Mouse (Mus musculus) hindbrain, embryonic 11.5 days (tissue): ENCODE measurements around the gene Fam219a. TPM values are rescaled to one million over a fixed set of nuclear protein-coding genes. Genes with fewer than 3 reads are reported as not detected.

Source experiments
- ATAC-seq: fragments of 200-750 bp; cut with Nextera tagmentation; 2 replicates; pipeline ENCODE4 v1.8.0; 2017; ENCODE audit warnings: mild to moderate bottlenecking, moderate TSS enrichment, moderate library complexity; ENCODE audit not compliant: low FRiP score
- DNase-seq: peaks from one replicate; pipeline ENCODE4 v3.0.0-alpha.2; 2015; ENCODE audit warnings: low spot score
- H3K27ac ChIP-seq: fragments of 300-500 bp; sonication (generic); 2 replicates; pipeline ENCODE4 v1.5.1; 2014; ENCODE audit warnings: mild to moderate bottlenecking, low read depth, low read length
- H3K27me3 ChIP-seq: fragments of 300-500 bp; sonication (generic); 2 replicates; pipeline ENCODE4 v1.6.1; 2014; ENCODE audit warnings: mild to moderate bottlenecking, low read length, moderate library complexity, mixed read lengths; ENCODE audit not compliant: control insufficient read depth, insufficient read depth
- H3K36me3 ChIP-seq: fragments of 300-500 bp; sonication (generic); 2 replicates; pipeline ENCODE4 v1.6.1; 2014; ENCODE audit warnings: mild to moderate bottlenecking, low read length, moderate library complexity, mixed read lengths; ENCODE audit not compliant: control insufficient read depth, insufficient read depth
- H3K4me1 ChIP-seq: fragments of 300-500 bp; sonication (generic); replicated peaks from 2 replicates; pipeline ENCODE4 v1.6.1; 2014; ENCODE audit warnings: low read length, mixed read lengths; ENCODE audit not compliant: control insufficient read depth, insufficient read depth
- H3K4me2 ChIP-seq: fragments of 300-500 bp; sonication (generic); replicated peaks from 2 replicates; pipeline ENCODE4 v1.6.1; 2014; ENCODE audit warnings: mild to moderate bottlenecking, low read depth, low read length
- H3K4me3 ChIP-seq: fragments of 300-500 bp; sonication (generic); 2 replicates; pipeline ENCODE4 v1.5.1; 2014; ENCODE audit warnings: low read depth, low read length
- H3K9ac ChIP-seq: fragments of 300-500 bp; sonication (generic); 2 replicates; pipeline ENCODE4 v1.6.1; 2014; ENCODE audit warnings: low read depth, low read length
- H3K9me3 ChIP-seq: fragments of 300-500 bp; sonication (generic); 2 replicates; pipeline ENCODE4 v1.6.1; 2016; ENCODE audit warnings: low read length; ENCODE audit not compliant: control insufficient read depth
- WGBS: fragments of 180-500 bp; shearing (Covaris S2); extraction: QIAGEN DNeasy Blood & Tissue Kit; methylation state at CpG from one replicate; pipeline ENCODE4 v1.1.7; 2014; 5-methylcytosine and 5-hydroxymethylcytosine counted together
- polyA plus RNA-seq: library from polyadenylated mRNA; unstranded; fragments of >200 nt; fragmentation: Nextera tagmentation; extraction: Ambion mirVana; gene quantifications from 2 replicates; pipeline ENCODE4 v1.2.1, GENCODE M21; 2014

Fam219a gene
- polyA plus RNA-seq, 1 experiment from 2014 or later: 17.6 TPM

GRCm38 (mm10) chr4:41506906-41507305 is 62.4 kb downstream of the Fam219a start:
- ATAC-seq (peak; percentile 72), DNase-seq (peak; percentile 91)
- Histone ChIP-seq H3K4me2 (peak overlapping the region; percentile 89), H3K36me3 (no peaks in the 10 kb centered on the region), H3K9ac (peak overlapping the region; percentile 82), H3K4me3 (peak overlapping the region; percentile 48), H3K27ac (peak overlapping the region; percentile 49), H3K9me3 (no peaks in the 10 kb centered on the region), H3K27me3 (peaks cover 7% of the 10 kb centered on the region; the same call in 1 of the 2 replicates), H3K4me1 (peaks cover 5% of the 10 kb centered on the region; the same call in 1 of the 2 replicates)
- WGBS: under 1% methylated on average over 29 of the region's 29 CpGs

- Histone ChIP-seq H3K4me1 (peaks cover 5% of the 10 kb centered on the region; the same call in 1 of the 2 replicates), H3K4me3 (no peak overlapping the region), H3K9ac (no peak overlapping the region), H3K9me3 (no peaks in the 10 kb centered on the region), H3K36me3 (no peaks in the 10 kb centered on the region), H3K27me3 (peaks cover 14% of the 10 kb centered on the region; the same call in 1 of the 2 replicates), H3K4me2 (peak overlapping the region; percentile 89; the same call in 1 of the 2 replicates), H3K27ac (no peak overlapping the region)
- ATAC-seq (no peak), DNase-seq (peak; percentile 71)
- WGBS: 10% methylated on average over 13 of the region's 13 CpGs
These were observed 63.2 kb downstream of the Fam219a start for GRCm38 (mm10) chr4:41506156-41506555.

- Histone ChIP-seq H3K9me3 (no peaks in the 10 kb centered on the region), H3K27me3 (peaks cover 24% of the 10 kb centered on the region), H3K9ac (no peak overlapping the region), H3K4me3 (no peak overlapping the region), H3K27ac (no peak overlapping the region), H3K4me2 (no peak overlapping the region), H3K36me3 (no peaks in the 10 kb centered on the region), H3K4me1 (peaks cover 5% of the 10 kb centered on the region; the same call in 1 of the 2 replicates)
- WGBS: 51% methylated on average over 11 of the region's 11 CpGs
- no peak for ATAC-seq
- no peak for DNase-seq
These were observed 64.2 kb downstream of the Fam219a start for GRCm38 (mm10) chr4:41505131-41505551.

GRCm38 (mm10) chr4:41504325-41504724 is 65.0 kb downstream of the Fam219a start:
- Histone ChIP-seq H3K36me3 (no peaks in the 10 kb centered on the region), H3K4me2 (no peak overlapping the region), H3K4me1 (peaks cover 5% of the 10 kb centered on the region; the same call in 1 of the 2 replicates), H3K4me3 (no peak overlapping the region), H3K9ac (no peak overlapping the region), H3K27me3 (peaks cover 32% of the 10 kb centered on the region), H3K9me3 (no peaks in the 10 kb centered on the region), H3K27ac (no peak overlapping the region)
- no peak for ATAC-seq
- DNase-seq: no peak
- 76% methylated on average over 5 of the region's 5 CpGs for WGBS

GRCm38 (mm10) chr4:41502986-41503412 is 66.3 kb downstream of the Fam219a start, which contains the start of gene AI464131:
AI464131 (minus strand) TSS chr4:41503076.
- H3K9me3 ChIP-seq: no peaks in the 10 kb centered on the region
- under 1% methylated on average over 18 of the region's 18 CpGs for WGBS
- no peaks in the 10 kb centered on the region for H3K36me3 ChIP-seq
- peak within 1 kb of the TSS; percentile 64 for H3K4me2 ChIP-seq
- H3K9ac ChIP-seq: peak within 1 kb of the TSS; percentile 47
- peaks cover 41% of the 10 kb centered on the region for H3K27me3 ChIP-seq
- ATAC-seq: peak; percentile 92
- no peak within 1 kb of the TSS for H3K27ac ChIP-seq
- H3K4me1 ChIP-seq: peaks cover 13% of the 10 kb centered on the region
- peak within 1 kb of the TSS; percentile 42 for H3K4me3 ChIP-seq
- peak; percentile 98 for DNase-seq

GRCm38 (mm10) chr4:41502171-41502940 is 67.0 kb downstream of the Fam219a start:
- peak; percentile 69 for ATAC-seq
- no peak for DNase-seq
- H3K9me3 ChIP-seq: no peaks in the 10 kb centered on the region
- H3K4me2 ChIP-seq: peak overlapping the region; percentile 64
- H3K27ac ChIP-seq: no peak overlapping the region
- H3K4me3 ChIP-seq: peak overlapping the region; percentile 42
- WGBS: 10% methylated on average over 20 of the region's 20 CpGs
- H3K27me3 ChIP-seq: peaks cover 47% of the 10 kb centered on the region
- peaks cover 12% of the 10 kb centered on the region for H3K4me1 ChIP-seq
- H3K36me3 ChIP-seq: no peaks in the 10 kb centered on the region
- peak overlapping the region; percentile 47 for H3K9ac ChIP-seq

DNA sequence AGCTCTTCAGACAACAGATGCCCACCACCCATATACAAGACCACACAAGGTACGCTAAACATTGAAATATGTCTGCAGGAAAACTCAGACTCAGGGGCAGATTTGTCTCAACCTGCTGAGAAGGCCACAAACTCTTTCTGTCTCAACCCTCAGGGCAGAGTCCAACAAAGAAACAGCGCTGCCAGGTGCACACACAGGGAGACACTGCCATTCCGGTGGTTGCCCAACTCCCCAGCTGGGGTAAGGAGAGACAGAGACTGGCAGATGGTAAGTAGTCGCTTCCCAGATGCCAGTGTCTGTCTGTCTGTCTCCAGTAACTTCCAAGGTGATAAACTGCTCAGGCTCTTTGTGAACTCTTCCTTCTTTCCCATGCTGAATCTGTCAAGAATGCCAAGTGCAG is 68.6 kb downstream of the Fam219a start:
- peaks cover 56% of the 10 kb centered on the region for H3K27me3 ChIP-seq
- WGBS: 71% methylated on average over 4 of the region's 4 CpGs

GRCm38 (mm10) chr4:41499619-41500018 is 69.7 kb downstream of the Fam219a start:
- H3K27ac ChIP-seq: no peak overlapping the region
- no peak overlapping the region for H3K4me3 ChIP-seq
- no peaks in the 10 kb centered on the region for H3K9me3 ChIP-seq
- ATAC-seq: no peak
- H3K9ac ChIP-seq: no peak overlapping the region
- peaks cover 10% of the 10 kb centered on the region for H3K4me1 ChIP-seq
- 56% methylated on average over 8 of the region's 8 CpGs for WGBS
- H3K4me2 ChIP-seq: no peak overlapping the region
- DNase-seq: no peak
- no peaks in the 10 kb centered on the region for H3K36me3 ChIP-seq
- H3K27me3 ChIP-seq: peaks cover 56% of the 10 kb centered on the region

More for the DNA sequence above, 68.6 kb downstream of the Fam219a start:
- DNase-seq (no peak), ATAC-seq (no peak)
- Histone ChIP-seq H3K27ac (no peak overlapping the region), H3K9me3 (no peaks in the 10 kb centered on the region), H3K9ac (no peak overlapping the region), H3K36me3 (no peaks in the 10 kb centered on the region), H3K4me2 (no peak overlapping the region), H3K4me3 (no peak overlapping the region), H3K4me1 (peaks cover 10% of the 10 kb centered on the region)
